Mouse (Mus musculus): Measurements from ENCODE around the gene Dram2. TPM values are rescaled to one million over a fixed set of nuclear protein-coding genes. Genes with fewer than 3 reads are reported as not detected.

Dram2 gene
- polyA plus RNA-seq, 2 experiments from 2014 or later: 51.9 to 57.7 TPM

Other genes with a start within 250 kb of the Dram2 start
- gene Chil6, start 141.6 kb upstream of the Dram2 start, polyA plus RNA-seq (2017; shearing (Covaris generic)): under 1 TPM; 0.49 to 0.51 TPM
- 100 to 1,000 TPM; 189 to 222 TPM for gene Dennd2d, start 65.4 kb upstream of the Dram2 start, polyA plus RNA-seq (2017; shearing (Covaris generic))
- 10 to 100 TPM; 94.7 to 98.3 TPM for gene Cept1, start within 50 bp of the Dram2 start, polyA plus RNA-seq (2017; shearing (Covaris generic))
- 10 to 100 TPM; 65.0 to 68.8 TPM for gene Lrif1, start 137.2 kb downstream of the Dram2 start, polyA plus RNA-seq (2017; shearing (Covaris generic))
- gene Cd53, start 242.4 kb downstream of the Dram2 start, polyA plus RNA-seq (2017; shearing (Covaris generic)): 1,000 to 10,000 TPM in 1 of 2 experiments, 100 to 1,000 TPM in 1; 983 to 1,169 TPM